Mouse (Mus musculus) T-helper 1 cell (primary cell): Measurements from ENCODE around the gene Kitl.

Experiments
- in situ Hi-C: fragments of 300-600 bp; cut with MboI, MseI; formaldehyde crosslinking; loops from one replicate; pipeline ENCODE4 v1.15.1; 2025; ENCODE audit warnings: high pct_unique_total_duplicates

Gene Kitl

DNA sequence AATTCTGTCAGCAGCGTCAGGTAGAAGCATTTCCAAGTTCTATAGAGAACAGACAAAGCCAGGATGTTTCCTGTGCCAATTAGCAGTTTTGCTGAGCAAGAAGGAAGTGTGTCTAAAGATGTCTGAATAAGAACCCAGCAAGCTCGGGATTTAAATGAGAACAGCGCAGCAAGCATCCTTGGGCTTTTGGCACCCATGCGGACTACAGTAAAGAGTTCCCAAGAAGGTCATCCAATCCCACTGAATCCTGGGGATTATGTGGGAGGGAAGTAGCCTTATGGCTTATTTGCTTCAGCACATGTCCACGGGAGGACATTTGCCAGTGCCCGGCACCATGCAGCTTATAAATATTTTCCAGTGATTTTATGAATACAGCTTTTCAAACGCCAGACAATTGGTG is 95.8 kb downstream of the Kitl start:
- in situ Hi-C loops = no loop called here

DNA sequence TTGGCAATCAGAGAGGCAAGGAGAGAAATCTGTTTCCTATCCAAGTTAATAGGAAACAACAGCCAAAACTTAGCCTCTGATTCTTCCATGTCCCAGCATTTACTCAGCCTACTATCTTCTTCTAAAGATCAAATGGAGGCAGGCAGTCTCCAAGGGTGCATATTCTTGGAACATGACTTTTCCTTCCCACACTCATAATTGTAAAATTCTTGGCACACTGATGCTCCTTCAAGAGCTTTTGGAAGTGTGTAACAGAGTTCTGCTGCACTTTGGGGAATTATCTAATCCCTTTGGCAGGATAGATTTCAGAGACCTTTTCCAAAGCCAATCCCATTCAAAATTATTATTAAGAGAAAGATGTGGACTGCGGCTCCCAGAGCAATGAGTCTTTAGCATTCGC is 100.1 kb downstream of the Kitl start:
- in situ Hi-C loops = no loop called here

DNA sequence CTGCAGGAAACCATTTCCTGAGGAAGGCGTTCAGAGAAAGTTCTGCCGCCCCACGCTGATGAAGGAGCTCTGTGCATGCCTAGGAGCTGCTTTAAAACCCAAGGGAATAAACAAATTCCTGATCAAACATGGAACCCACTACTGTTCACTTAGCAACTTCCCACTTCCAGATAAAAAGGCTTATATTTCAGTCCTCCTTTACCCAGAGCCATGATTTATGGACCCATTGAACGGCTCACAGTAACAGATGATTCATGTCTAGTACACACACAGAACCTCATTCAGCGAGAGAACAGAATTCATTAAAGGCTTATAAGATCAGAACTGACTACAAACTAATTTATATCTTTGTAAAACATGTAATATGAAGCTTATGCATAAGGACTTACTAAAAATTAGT is 109.0 kb downstream of the Kitl start:
- in situ Hi-C loops = no loop called here

DNA sequence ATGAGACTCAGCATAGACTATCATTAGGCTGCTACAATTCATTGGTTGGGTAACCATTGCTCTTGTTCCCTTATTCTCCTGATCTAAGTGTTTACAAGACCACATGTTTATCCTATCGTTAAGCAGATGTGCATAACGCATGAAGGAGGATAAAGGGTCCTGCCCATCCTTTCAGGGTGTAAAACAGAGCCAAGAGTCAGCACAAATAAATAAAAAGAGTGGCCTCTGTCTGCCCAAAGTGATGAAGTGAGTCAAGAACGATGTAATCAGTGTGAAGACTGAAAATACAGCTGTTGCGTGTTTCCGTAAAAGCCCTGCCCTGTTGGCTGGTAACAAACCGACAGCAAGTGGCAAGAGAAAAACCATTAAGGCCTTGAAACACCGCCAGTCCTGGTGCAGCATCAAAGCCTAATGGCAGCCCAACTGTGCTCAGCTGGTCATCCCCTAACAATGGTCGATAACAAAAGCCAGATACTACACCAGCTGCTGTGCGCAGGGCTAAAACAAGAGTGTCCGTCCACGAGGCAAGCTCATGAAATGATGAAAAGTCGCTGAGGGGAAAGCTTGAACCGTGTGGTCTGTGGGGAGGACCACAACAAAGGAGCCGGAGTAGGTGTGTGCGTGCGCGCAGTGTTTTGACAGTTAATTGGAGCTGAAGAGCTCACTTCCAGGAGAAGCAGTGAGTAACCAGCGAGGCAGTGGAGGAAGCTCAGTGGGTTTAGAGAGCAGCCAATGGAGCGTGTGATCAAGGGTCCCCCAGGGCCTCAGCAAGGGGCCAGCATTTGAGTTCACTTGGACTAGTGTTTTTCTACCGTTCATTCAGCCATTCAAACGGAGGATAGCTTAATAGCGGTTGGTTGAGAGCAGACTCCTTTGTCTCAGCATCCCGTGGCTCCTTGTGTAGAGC is 112.7 kb downstream of the Kitl start:
- in situ Hi-C loops = no loop called here

DNA sequence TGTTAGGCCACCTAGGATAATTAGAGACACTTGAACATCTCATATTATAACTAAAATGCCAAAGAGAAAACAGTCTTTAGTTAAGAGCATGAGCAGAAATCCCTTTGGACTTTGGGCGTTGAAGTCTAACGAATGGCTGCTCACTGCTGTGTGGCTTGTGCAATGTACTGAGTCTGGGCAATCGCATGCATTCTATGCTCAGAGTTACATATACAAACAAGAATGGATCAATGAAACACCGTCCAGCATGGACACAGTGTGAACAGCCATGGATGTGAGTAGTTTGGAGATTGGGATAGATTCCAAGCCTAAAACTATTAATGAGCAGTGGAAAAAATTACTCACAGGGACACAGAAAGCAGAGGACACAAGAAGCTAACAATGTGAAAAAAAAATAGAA is 116.2 kb downstream of the Kitl start:
- in situ Hi-C loops = no loop called here

DNA sequence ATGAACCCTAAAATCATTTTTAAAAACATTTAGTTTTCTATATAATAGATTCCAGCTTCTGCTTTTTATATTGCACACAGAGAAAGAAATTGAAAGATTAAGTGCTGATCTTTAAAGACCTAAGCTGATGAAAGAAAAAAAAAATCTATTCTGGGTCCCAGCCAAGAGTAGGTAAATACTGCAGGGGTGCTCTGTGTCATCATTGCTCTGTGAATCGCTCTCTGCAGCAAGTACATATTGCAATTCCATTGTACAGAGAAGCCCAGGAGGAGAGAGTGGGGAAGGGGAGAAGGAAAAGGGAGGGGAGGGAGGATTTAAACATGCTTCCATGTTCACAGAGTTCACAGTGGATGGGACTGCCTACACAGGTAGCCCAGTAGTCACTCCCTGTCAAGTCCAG is 116.9 kb downstream of the Kitl start:
- in situ Hi-C loops = no loop called here

DNA sequence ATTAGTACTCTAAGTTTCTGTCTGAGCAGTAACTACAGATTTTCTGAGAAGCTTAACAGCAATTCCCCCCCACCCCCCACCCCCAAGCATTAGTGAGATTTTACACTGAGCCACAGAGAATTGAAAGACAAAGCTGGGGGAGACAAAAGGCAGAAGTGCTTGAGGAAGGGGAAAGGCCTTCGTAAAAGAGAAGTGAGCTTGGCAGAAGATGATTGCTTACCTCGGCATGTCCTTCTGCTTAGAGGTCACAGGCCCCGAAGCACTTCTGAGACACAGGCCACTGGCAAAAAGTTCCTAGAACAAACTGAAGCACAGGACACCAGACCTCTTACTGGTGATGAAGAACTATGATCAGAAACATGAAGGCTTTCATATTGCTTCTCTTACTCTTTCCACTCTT is 123.1 kb downstream of the Kitl start:
- in situ Hi-C loops = no loop called here

DNA sequence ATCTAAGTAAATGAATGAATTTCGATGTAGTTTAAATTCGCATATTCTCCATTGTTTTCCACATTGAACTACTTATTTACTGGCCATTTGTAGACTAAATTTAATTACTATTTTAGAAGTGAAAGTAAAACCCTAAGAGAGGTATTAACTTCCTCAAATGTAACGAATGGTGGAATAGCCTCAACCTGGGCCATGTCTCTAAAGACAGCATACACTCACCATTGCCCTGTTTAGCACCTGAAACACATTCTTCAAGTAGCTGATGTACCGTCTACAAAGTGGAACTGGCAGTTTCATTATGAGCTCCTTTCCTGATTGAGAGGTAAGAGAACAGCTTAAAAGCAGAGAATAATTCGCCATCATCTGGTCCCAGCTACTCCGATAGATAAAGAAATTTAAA is 132.7 kb downstream of the Kitl start:
- in situ Hi-C loops = no loop called here
